Mouse (Mus musculus): ENCODE measurements at regions not wholly inside any gene's neighbourhood (a gene's known extent, or its start where the extent isn't known, plus 50 kb on each side); places are given as distances from the start of the nearest gene placed in this dataset.

DNA sequence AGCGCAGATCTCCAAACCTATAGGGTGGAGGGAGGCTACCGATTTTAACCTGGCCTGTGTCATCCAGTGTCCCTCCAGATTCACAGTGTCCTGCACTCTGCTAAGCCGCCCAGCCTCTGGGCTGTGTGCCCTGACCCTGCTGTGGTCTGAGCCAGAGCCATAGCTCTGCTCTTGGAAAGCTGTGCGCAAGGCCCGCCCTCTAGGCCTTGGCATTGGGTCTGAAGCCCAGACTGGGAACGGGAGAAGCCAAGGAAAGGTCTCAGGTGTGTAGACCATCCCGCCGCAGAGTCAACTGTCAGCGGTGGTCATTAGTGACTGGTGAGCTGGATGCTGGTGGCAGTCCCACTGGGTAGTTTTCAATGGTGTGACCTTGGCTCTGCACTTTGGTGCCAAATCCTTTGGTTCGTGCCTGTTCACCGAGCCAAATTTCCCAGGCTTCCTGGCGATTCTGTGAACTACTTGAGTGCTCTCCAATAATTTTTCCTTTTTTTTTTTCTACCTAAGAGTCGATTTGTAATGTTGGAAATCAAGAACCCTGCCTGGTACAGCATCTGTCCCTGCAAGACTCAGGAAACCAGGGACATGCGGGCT, 52.0 kb upstream of the Ptgfrn start:
- DNase-seq = peak; percentile 27

DNA sequence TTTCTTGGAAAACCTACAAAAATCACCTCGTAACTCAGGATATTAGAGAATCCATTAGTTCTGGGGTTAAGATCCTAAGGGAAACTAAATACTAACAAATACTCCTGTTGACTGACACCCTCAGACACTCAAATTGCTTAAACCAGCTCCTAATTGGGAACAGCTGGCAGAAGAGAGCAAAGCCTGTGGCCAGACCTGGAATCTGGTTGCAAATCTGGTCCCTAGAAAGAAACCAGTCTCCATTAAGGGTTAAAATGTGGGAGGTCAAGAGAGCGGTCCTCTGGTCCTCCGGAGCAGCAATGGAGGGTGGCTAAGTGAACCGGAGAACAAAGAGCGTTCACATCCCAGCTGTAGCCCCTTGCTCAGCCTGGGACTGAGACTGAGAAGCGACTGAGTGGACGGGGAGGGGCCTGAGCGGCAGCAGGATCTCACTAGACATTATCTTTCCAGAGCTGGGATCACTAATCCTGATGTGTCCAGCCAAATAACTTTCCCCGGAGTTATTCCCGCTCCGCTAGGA, 51.4 kb upstream of the Ptgfrn start:
- DNase-seq = no peak

Data from right cerebral cortex, postnatal 4 days (tissue).